Mouse (Mus musculus) testis, postnatal 10 days (tissue): ENCODE measurements around the gene Aco2.

Experiments
- DNase-seq: peaks from one replicate; pipeline ENCODE4 v3.0.0; 2021; ENCODE audit warnings: low spot score

Gene Aco2

GRCm38 (mm10) chr15:81845724-81846123 lies 26.4 kb upstream of the Aco2 start:
- no peak for DNase-seq

DNA sequence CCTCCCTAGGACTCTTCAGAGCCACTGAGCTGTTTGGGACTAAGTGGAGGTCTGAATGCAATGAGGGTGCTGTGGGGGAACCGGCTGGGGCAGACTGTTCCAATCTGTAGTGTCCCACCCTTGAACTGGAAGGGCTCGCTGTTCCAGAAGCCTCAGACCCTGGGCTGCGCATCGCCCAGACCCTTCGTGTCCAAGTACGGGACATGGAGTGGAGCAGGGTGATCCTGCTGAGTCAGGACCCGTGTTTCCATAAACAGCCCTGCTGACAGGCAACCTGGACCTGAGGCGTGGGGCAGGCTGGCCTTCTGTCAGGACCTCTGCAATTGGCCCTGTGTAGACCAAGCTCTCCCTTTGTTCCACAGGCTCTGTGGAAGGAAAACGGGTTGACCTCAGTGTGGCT lies 25.4 kb upstream of the Aco2 start:
- DNase-seq: no peak

GRCm38 (mm10) chr15:81847161-81847560 lies 24.9 kb upstream of the Aco2 start:
- DNase-seq: no peak

DNA sequence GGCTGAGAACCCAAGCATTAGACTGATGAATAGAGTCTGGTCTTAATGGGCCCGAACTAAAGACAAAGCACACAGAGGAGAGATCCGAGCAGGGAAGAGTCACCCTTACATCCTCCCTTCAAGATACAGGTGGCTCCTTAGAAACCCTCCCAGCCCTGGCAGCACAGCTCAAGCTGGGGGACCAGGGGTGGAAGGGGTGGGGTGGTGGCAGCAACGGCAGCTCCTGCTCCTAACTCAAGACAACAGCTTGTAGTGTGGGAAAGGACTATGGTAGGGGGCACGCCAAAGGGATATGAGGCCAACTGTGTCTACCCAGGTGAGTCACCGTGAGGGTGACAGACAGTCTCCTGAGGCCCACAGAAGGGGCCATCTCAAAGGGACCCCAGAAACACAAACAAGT lies 24.2 kb upstream of the Aco2 start:
- no peak for DNase-seq

GRCm38 (mm10) chr15:81848301-81848700 lies 23.8 kb upstream of the Aco2 start:
- DNase-seq: no peak

DNA sequence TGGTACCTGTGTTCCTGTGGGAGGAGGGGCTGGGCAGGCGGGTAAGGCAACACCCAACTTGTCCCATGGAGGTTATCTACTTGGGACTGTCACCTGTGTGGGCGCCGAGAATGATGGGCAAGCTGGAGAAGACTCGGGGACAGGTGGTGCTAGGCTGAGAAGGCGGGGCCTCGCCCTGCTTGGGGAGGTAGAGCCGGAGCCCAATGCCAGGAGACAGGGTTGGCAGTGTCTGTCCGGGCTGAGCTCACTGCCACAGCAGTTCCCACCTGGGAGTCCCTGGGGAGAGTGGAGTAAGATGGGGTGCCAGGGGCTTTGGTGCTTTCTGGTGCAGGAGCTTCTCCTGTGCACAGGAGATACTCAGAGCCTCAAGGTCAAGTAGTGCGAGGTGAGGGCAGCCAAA lies 23.0 kb upstream of the Aco2 start:
- no peak for DNase-seq

DNA sequence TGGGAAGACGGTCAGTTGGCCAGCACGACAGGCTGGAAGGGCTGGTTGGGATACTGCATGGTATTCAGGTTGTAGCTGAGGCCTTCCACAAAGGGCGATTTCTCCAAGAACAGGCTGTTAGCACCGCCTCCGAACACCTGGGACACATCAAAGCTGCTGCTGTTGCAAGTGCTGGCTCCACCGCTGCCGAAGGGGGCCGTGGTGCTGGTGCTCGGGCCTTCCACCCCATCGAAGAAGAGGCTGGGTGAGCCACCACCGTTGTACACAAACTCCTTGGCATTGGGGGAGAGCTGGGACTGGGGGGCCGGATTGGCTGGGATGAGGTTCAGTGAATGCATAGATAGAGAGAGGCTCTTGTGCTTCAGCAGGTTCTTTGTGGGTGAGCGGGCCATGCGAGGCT lies 21.4 kb upstream of the Aco2 start:
- DNase-seq: no peak

DNA sequence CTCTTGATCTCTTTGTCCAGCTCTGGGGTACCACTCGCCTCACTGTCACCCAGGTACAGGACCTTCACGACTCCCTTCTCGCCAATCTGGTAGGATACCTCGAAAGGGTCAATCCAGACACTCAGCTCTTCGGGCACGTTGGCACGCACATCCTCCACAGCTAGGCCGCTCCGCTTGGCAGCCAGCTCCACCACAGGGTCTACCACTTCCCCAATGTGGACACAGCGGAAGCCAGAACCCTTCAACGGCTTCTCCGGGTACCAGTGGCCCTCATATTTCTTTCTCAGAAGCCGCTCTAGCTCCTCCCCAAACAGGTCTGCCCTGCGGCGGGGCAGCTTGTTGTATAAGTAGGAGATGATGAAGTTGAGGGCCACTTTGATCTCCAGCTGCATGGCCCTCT lies 20.7 kb upstream of the Aco2 start:
- DNase-seq: no peak

DNA sequence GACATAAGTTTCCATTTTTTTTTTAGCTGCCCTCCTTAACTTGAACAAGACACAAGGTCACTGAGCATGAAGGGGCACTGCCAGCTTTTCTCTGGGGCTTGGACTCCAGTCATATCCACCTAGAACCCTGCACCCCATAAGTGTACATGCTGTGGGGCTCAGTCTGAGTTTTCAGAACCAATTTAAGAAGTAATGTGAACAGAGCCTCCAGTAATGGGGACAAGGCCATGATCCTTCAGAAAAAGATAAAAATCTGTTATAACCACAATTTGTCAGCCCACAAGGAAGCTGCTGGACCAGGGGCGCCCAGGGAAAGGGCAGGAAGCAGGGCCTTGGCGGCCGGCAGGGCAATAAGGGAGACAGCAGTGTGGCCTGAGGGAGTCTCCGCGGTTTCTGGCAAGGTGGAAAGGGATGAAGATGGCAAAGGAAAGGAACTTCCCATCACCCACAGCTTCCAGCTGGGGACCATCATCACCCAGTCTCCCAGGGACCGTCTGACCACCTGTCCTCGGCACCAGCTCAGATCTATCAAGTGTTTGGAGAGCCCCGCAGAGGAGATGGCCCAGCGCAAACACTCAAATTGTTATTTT lies 19.6 kb upstream of the Aco2 start:
- DNase-seq: no peak

GRCm38 (mm10) chr15:81853081-81853480 lies 19.0 kb upstream of the Aco2 start:
- no peak for DNase-seq

DNA sequence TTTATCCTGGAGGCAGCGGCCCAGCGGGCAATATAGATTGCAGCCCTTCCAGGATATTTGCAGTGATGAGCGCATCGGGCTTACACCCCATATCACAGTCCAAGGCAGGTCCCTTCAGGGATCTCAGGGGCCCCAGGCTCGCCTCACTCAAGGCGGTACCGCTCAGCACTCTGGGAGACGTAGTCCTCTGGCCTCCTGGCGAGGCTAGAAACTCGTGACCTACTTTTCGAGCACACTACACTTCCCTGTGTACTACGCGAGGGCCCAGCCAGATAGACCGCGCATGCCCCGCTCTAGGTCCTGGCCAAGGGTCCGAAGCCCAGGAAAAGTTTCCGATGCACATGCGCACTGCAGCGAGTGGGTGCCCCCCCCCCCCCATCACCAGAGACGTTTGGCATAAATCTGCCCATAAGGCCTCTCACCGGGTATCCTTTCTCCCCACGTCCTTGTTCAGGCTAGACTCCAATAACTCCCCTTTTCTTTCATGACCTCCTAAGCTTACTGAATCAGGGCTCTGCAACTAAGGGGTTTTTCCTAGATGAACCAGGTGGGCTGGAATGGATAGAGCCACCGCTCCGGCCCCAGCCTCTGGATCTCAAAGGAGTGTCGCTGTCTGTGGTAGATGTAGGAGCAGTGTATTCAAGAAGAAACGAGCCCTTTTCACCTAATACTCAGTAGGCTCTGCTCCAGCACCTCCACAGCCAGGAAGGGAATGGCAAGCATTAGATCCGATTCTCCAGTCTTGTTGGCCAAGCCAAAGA lies 15.9 kb upstream of the Aco2 start:
- peak; percentile 82 for DNase-seq

- DNase-seq: no peak
Observed at GRCm38 (mm10) chr15:81856938-81857723, 15.0 kb upstream of the Aco2 start.

DNA sequence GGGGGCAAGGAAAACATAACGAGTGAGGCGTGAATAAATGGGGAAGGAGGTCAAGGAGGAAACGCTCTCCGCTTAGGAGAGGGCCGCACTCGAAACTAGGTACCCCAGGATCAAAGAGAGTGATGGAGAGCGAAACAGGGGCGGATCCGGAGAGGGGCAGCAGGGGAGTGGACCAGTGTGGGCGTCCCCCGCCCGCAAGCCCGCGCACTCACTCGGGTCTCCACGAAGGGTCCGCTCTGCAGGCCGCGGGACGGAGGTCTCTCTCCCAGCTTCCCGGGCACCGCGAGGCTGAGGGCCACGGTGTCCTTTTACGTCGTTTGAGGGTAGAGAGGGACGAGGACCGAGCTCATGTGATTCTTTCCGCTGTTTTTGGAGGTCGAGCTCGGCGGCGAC lies 14.4 kb upstream of the Aco2 start:
- no peak for DNase-seq

DNA sequence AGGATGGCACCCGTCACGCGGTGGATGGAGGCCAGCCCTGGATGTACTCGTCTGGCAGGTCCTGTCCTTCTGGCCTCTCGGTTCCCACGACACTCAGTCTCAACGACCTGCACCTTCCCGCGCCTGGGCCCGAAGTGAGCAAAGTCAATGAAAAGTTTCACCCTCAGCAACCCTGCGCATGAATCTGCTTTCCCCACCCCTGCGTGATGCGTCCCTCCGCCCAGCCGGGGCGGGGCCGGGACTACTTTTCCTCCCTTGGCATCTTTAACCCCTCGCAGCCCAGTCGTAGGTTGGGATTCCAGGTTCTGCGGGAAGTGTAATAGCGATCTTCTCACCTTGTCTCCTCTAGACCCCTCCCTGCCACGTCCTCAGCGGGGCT lies 14.0 kb upstream of the Aco2 start:
- DNase-seq: peak; percentile 95

DNA sequence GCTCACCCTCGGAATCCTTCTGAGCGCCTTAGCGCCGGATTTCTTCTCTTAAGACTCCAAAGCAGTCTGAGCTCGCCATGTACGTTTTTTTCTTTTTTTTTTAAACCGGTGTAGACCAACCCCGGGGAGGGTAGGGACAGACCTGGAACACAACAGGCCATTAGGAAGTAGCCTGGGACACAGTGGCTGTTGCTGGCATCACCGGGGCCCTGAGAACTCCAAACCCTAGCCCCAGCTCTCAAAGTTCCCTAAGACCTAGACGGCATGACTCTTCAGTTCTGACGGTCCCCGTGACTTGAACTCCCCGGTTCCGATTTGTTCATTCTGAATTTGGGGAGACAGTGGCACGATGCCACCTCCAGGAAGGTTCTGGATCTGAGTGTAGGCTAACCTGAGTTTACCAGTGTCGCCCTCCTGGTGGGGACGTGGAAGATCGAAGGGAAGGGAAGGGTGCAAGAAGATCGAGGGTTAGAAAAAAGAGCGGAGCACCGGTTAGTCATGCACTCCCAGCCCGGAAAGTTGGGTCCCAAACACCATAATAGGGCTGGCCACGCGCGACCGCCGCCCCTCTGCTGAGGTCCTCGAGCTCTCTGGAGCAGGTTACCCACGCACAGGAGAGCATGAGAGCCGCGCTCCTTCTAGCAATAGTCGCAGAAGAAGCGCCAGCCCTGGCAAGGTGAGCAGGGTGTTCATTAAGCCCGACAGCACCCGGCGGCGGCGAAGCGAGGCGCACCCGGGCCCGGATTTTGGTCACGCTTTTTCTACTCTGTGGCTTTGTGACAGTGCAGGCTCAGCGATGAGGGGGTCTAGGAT lies 13.4 kb upstream of the Aco2 start, which contains the start of gene Tob2:
Tob2 (minus strand) TSS at position 280 of the 813 bp plus-strand sequence.
- peak; percentile 74 for DNase-seq

DNA sequence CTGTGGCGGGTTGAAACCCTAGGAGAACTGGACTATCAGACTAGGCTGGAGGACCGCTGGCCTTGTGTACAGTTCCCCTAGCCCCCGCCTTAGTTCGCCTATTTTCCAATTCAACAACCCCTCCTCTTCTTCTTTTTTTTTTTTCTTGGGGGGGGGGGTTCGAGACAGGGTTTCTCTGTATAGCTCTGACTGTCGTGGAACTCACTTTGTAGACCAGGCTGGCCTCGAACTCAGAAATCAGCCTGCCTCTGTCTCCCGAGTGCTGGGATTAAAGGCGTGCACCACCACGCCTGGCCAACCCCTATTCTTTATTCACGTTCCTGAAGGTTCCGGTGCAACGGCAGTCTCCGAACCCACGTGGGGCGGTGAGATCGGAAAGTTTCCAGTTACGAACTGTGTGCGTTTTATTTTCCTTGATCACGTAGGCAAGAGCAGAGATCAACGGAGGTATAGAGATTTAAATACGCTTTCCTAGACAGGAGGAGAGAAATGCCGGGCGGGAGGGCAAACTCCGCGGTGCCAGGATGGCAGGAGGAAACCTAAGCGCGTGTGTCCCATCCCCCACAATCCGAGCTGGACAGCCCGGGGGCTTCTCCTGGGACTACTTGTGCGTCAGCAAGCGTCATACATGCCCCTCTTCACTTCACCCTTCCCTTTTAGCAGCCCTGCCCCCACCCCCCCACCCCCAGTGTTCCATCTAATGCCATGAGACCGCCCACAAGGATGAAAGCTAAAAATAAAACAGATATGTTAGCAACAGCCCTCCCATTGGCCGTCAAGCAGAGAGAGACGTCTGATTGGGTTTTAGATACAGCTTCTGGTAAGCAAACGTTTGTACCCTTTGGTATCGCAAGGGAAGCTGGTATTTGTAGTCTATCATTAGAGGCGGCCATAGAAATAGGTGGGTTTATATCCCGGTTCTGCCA lies 12.5 kb upstream of the Aco2 start:
- DNase-seq: peak; percentile 86

DNA sequence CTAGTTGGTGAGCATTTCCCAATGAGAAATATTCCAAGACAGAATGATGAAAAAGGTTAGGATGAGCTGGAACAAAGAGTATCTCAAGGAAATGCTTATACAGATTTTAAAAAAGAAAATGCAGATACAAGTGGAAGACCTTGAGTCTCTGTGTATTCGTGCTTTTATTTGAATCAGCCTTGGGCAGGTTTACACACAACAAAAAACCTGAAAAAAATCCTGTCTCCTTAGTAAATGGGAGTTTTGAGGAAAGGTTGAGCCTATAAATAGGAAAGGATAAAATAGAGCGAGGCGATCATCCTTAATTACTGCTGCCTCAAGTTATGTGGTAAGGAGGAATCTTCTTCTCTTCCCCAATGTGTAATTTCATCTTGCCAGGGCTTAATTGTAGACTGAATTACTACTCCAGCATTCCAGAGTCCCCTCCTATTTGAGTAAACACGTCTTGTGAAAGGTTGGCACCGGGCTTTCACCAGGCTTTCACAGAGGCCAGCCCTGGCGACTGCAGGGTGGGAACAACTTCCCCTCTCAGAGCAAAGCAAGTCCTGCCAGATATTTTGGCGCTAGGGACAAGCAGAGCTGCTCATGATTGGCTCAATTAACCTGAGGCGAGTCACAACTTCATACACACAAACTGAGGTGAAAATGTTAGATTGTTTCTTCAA lies 11.5 kb upstream of the Aco2 start:
- no peak for DNase-seq

GRCm38 (mm10) chr15:81864238-81864637 lies 7.9 kb upstream of the Aco2 start:
- no peak for DNase-seq

- DNase-seq: no peak
Observed at GRCm38 (mm10) chr15:81869985-81870384, 2.1 kb upstream of the Aco2 start.

- DNase-seq: peak; percentile 87
Observed at GRCm38 (mm10) chr15:81871604-81872261, 376 bp upstream of the Aco2 start, which contains the start of gene Phf5a. Phf5a (minus strand) TSS chr15:81871911.
